Mouse (Mus musculus) cerebellum, adult 2 months (tissue): ENCODE data around the gene Gm12184.

ENCODE experiments used
- CTCF ChIP-seq: fragments of 200-500 bp; IDR thresholded peaks from 2 replicates; pipeline ENCODE4 v1.5.1; 2011; ENCODE audit warnings: low read depth, mild to moderate bottlenecking, control low read depth, low read length, moderate library complexity, borderline replicate concordance; ENCODE audit not compliant: insufficient read depth
- POLR2A ChIP-seq: fragments of 200-500 bp; IDR thresholded peaks from 2 replicates; pipeline ENCODE4 v1.6.1; 2011; ENCODE audit warnings: low read length, control low read depth, borderline replicate concordance; ENCODE audit not compliant: insufficient read depth

- TF ChIP-seq CTCF, result no peak
- no peak for TF ChIP-seq POLR2A
These were observed 23.8 kb upstream of the Gm12184 start for GRCm38 (mm10) chr11:48850240-48850639.
